Mouse (Mus musculus): ENCODE results near the gene Srrm2. TPM values are rescaled to one million over a fixed set of nuclear protein-coding genes. Genes with fewer than 3 reads are reported as not detected.
"Not testable (repeated sequence)": the region's sequence is repeated elsewhere in the genome, so short reads cannot be mapped to it uniquely, and the experiment has no call there.

Gene Srrm2
- polyA plus RNA-seq, 1 experiment: 63.8 TPM

DNA sequence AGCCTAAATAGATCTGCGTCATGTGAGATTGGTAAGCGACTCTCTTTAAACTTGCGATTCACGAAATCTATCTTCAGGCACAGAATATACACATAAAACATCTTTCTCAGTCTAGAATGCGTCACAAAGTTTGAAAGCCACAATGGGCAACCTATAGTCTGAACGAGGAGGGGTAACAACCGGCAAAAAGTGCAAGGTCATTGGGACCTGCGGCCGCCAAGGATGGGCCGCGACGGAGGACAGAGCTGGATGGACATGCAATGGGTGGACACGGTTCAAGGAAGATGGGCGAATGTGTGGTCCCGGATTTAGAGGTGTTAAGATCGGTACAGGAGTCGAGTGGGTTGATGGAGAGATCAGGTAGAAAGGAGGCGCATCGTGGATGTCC, 19.4 kb upstream of the Srrm2 start:
- Histone ChIP-seq H3K27me3 (ENCODE audit: control insufficient read depth, insufficient read depth, insufficient read length) (no peaks in the 10 kb centered on the region), H3K79me2 (ENCODE audit: control insufficient read depth, insufficient read depth) (peaks cover 18% of the 10 kb centered on the region)

GRCm38 (mm10) chr17:23771284-23772218, 18.8 kb upstream of the Srrm2 start, which contains the start of gene Flywch1:
TSS of gene Flywch1 (minus strand) at chr17:23771602.
- TF ChIP-seq MYOD1 (IDR thresholded peaks at IDR 0.05; ENCODE audit: control insufficient read depth, insufficient read length, low read depth) (no peak), CTCF (IDR thresholded peaks at IDR 0.05; ENCODE audit: control insufficient read depth, insufficient read depth, insufficient read length) (no peak), MYOG (IDR thresholded peaks at IDR 0.05; ENCODE audit: control insufficient read depth, extremely low read depth, insufficient read length) (no peak), USF1 (IDR thresholded peaks at IDR 0.05; ENCODE audit: low read depth) (no peak), CEBPB (IDR thresholded peaks at IDR 0.05; ENCODE audit: low read depth) (no peak), MAX (IDR thresholded peaks at IDR 0.05) (peak; percentile 37), FOSL1 (IDR thresholded peaks at IDR 0.05; ENCODE audit: insufficient read depth, low read length, poor library complexity, severe bottlenecking) (no peak)
- Histone ChIP-seq H3K79me3 (ENCODE audit: low read depth) (peaks cover 7% of the 10 kb centered on the region), H3K4me3 (ENCODE audit: insufficient read depth, poor library complexity, severe bottlenecking) (peak within 1 kb of the TSS; percentile 52), H3K36me3 (ENCODE audit: control insufficient read depth, insufficient read depth) (no peaks in the 10 kb centered on the region), H3K79me2 (ENCODE audit: control insufficient read depth, insufficient read depth) (peaks cover 18% of the 10 kb centered on the region), H3K27me3 (ENCODE audit: control insufficient read depth, insufficient read depth, insufficient read length) (no peaks in the 10 kb centered on the region), H3ac (ENCODE audit: control insufficient read depth, insufficient read length, low read depth) (peak within 1 kb of the TSS; percentile 86)

More for the DNA sequence above, 19.4 kb upstream of the Srrm2 start:
- Histone ChIP-seq H3K36me3 (ENCODE audit: control insufficient read depth, insufficient read depth) (no peaks in the 10 kb centered on the region), H3K79me3 (ENCODE audit: low read depth) (peaks cover 7% of the 10 kb centered on the region), H3K4me3 (ENCODE audit: insufficient read depth, poor library complexity, severe bottlenecking) (peak overlapping the region; percentile 52), H3ac (ENCODE audit: control insufficient read depth, insufficient read length, low read depth) (peak overlapping the region; percentile 86)
- no peak for TF ChIP-seq CTCF (IDR thresholded peaks at IDR 0.05; ENCODE audit: control insufficient read depth, insufficient read depth, insufficient read length)
- no peak for TF ChIP-seq CEBPB (IDR thresholded peaks at IDR 0.05; ENCODE audit: low read depth)
- TF ChIP-seq MAX (IDR thresholded peaks at IDR 0.05): no peak
- no peak for TF ChIP-seq USF1 (IDR thresholded peaks at IDR 0.05; ENCODE audit: low read depth)
- no peak for TF ChIP-seq MYOG (IDR thresholded peaks at IDR 0.05; ENCODE audit: control insufficient read depth, extremely low read depth, insufficient read length)
- no peak for TF ChIP-seq MYOD1 (IDR thresholded peaks at IDR 0.05; ENCODE audit: control insufficient read depth, insufficient read length, low read depth)
- TF ChIP-seq FOSL1 (IDR thresholded peaks at IDR 0.05; ENCODE audit: insufficient read depth, low read length, poor library complexity, severe bottlenecking): no peak

DNA sequence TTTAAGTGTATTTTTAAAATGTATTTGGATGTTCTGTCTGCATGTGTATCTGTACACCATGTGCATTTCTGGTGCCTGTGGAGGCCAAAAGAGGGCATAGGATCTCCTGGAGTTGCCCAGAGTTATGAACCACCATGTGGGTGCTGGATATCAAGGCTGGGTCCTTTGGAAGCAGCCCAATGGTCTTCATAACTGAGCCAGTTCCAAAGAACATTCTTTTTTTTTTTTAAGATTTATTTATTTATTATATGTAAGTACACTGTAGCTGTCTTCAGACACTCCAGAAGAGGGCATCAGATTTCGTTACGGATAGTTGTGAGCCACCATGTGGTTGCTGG, 18.1 kb upstream of the Srrm2 start:
- H3K36me3 ChIP-seq (ENCODE audit: control insufficient read depth, insufficient read depth); H3K27me3 ChIP-seq (ENCODE audit: control insufficient read depth, insufficient read depth, insufficient read length); H3K79me3 ChIP-seq (ENCODE audit: low read depth); H3K4me3 ChIP-seq (ENCODE audit: insufficient read depth, poor library complexity, severe bottlenecking); H3ac ChIP-seq (ENCODE audit: control insufficient read depth, insufficient read length, low read depth): not testable (repeated sequence)
- H3K79me2 ChIP-seq (ENCODE audit: control insufficient read depth, insufficient read depth): peaks cover 18% of the 10 kb centered on the region

DNA sequence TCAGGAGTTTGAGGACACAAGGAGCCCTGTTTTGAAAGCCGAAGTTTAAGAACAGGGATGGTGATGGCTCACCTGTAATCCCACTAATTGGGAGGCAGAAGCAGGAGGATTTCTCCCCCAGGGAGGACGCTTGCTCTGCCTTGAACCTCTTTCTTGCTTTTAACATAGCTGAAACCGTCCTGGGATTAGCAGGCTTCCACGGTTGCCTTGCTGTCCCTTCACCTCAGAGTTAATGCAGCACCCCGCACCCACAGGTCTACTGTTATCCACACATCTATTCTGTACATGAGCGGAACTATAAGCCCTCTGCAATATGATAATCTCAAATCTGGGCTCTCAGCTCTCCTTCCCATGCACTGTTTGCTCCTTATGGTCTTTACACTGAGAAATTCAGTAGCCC, 16.7 kb upstream of the Srrm2 start:
- H3ac ChIP-seq (ENCODE audit: control insufficient read depth, insufficient read length, low read depth): no peak overlapping the region
- peaks cover 4% of the 10 kb centered on the region for H3K27me3 ChIP-seq (ENCODE audit: control insufficient read depth, insufficient read depth, insufficient read length)
- H3K79me2 ChIP-seq (ENCODE audit: control insufficient read depth, insufficient read depth): peaks cover 18% of the 10 kb centered on the region
- no peak for TF ChIP-seq MYOD1 (IDR thresholded peaks at IDR 0.05; ENCODE audit: control insufficient read depth, insufficient read length, low read depth)
- H3K4me3 ChIP-seq (ENCODE audit: insufficient read depth, poor library complexity, severe bottlenecking): no peak overlapping the region
- no peaks in the 10 kb centered on the region for H3K36me3 ChIP-seq (ENCODE audit: control insufficient read depth, insufficient read depth)
- H3K79me3 ChIP-seq (ENCODE audit: low read depth): peaks cover 7% of the 10 kb centered on the region

DNA sequence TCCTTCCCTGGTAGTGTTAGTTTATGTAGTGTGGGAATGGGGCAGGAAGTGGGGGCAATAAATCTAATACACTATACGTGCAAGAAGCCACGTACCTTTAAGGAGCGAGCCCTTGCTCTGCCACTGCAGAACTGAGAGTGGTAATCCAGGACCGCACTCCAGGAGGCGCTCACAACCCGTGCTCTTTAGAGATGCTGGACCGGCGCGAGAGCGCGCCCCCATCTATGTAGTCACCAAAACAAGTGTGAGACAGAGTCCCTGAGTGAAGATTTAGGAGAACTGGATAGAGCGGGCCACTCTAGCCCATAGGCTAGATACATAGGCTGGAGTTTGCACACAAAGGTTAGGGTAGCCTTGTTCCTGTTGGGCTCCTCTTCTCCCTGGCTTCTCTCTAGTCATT, 16.2 kb upstream of the Srrm2 start:
- Histone ChIP-seq H3K27me3 (ENCODE audit: control insufficient read depth, insufficient read depth, insufficient read length) (peaks cover 7% of the 10 kb centered on the region), H3K36me3 (ENCODE audit: control insufficient read depth, insufficient read depth) (no peaks in the 10 kb centered on the region), H3ac (ENCODE audit: control insufficient read depth, insufficient read length, low read depth) (no peak overlapping the region), H3K4me3 (ENCODE audit: insufficient read depth, poor library complexity, severe bottlenecking) (no peak overlapping the region), H3K79me3 (ENCODE audit: low read depth) (peaks cover 7% of the 10 kb centered on the region), H3K79me2 (ENCODE audit: control insufficient read depth, insufficient read depth) (peaks cover 18% of the 10 kb centered on the region)
- peak; percentile 43 for TF ChIP-seq CTCF (IDR thresholded peaks at IDR 0.05; ENCODE audit: control insufficient read depth, insufficient read depth, insufficient read length)
- TF ChIP-seq USF1 (IDR thresholded peaks at IDR 0.05; ENCODE audit: low read depth): no peak

GRCm38 (mm10) chr17:23776216-23776615, 14.1 kb upstream of the Srrm2 start:
- Histone ChIP-seq H3K27me3 (ENCODE audit: control insufficient read depth, insufficient read depth, insufficient read length) (peaks cover 7% of the 10 kb centered on the region), H3K36me3 (ENCODE audit: control insufficient read depth, insufficient read depth) (no peaks in the 10 kb centered on the region), H3K79me2 (ENCODE audit: control insufficient read depth, insufficient read depth) (peaks cover 1% of the 10 kb centered on the region), H3K4me3 (ENCODE audit: insufficient read depth, poor library complexity, severe bottlenecking) (no peak overlapping the region), H3ac (ENCODE audit: control insufficient read depth, insufficient read length, low read depth) (no peak overlapping the region), H3K79me3 (ENCODE audit: low read depth) (no peaks in the 10 kb centered on the region)
- TF ChIP-seq MYOG (IDR thresholded peaks at IDR 0.05; ENCODE audit: control insufficient read depth, extremely low read depth, insufficient read length): no peak
- TF ChIP-seq USF1 (IDR thresholded peaks at IDR 0.05; ENCODE audit: low read depth): no peak
- TF ChIP-seq FOSL1 (IDR thresholded peaks at IDR 0.05; ENCODE audit: insufficient read depth, low read length, poor library complexity, severe bottlenecking): no peak
- TF ChIP-seq CTCF (IDR thresholded peaks at IDR 0.05; ENCODE audit: control insufficient read depth, insufficient read depth, insufficient read length): no peak
- no peak for TF ChIP-seq MAX (IDR thresholded peaks at IDR 0.05)
- TF ChIP-seq CEBPB (IDR thresholded peaks at IDR 0.05; ENCODE audit: low read depth): no peak
- no peak for TF ChIP-seq MYOD1 (IDR thresholded peaks at IDR 0.05; ENCODE audit: control insufficient read depth, insufficient read length, low read depth)
